Mouse (Mus musculus) forebrain, embryonic 11.5 days (tissue): ENCODE data around the gene Omp. TPM values are rescaled to one million over a fixed set of nuclear protein-coding genes. Genes with fewer than 3 reads are reported as not detected.

Source experiments
- ATAC-seq: fragments of 200-750 bp; cut with Nextera tagmentation; replicated peaks from 2 replicates; pipeline ENCODE4 v1.8.0; 2017; ENCODE audit warnings: moderate TSS enrichment; ENCODE audit not compliant: low FRiP score
- DNase-seq: peaks from one replicate; pipeline ENCODE4 v3.0.0-alpha.2; 2017; ENCODE audit warnings: low spot score
- H3K27ac ChIP-seq: fragments of 300-500 bp; sonication (generic); 2 replicates; pipeline ENCODE4 v1.5.1; 2014; ENCODE audit warnings: low read depth, low read length
- H3K27me3 ChIP-seq: fragments of 300-500 bp; sonication (generic); 2 replicates; pipeline ENCODE4 v1.6.1; 2014; ENCODE audit warnings: mild to moderate bottlenecking, low read length, mixed read lengths; ENCODE audit not compliant: control insufficient read depth, insufficient read depth
- H3K36me3 ChIP-seq: fragments of 300-500 bp; sonication (generic); 2 replicates; pipeline ENCODE4 v1.6.1; 2014; ENCODE audit warnings: mild to moderate bottlenecking, low read length, moderate library complexity, mixed read lengths; ENCODE audit not compliant: control insufficient read depth, insufficient read depth
- H3K4me1 ChIP-seq: fragments of 300-500 bp; sonication (generic); replicated peaks from 2 replicates; pipeline ENCODE4 v1.6.1; 2014; ENCODE audit warnings: low read length, mixed read lengths; ENCODE audit not compliant: control insufficient read depth, insufficient read depth
- H3K4me2 ChIP-seq: fragments of 300-500 bp; sonication (generic); 2 replicates; pipeline ENCODE4 v1.6.1; 2014; ENCODE audit warnings: low read depth, mild to moderate bottlenecking, low read length, moderate library complexity, mixed read lengths; ENCODE audit not compliant: severe bottlenecking
- H3K4me3 ChIP-seq: fragments of 300-500 bp; sonication (generic); 2 replicates; pipeline ENCODE4 v1.5.1; 2014; ENCODE audit warnings: low read depth, low read length
- H3K9ac ChIP-seq: fragments of 300-500 bp; sonication (generic); 2 replicates; pipeline ENCODE4 v1.6.1; 2014; ENCODE audit warnings: low read length
- H3K9me3 ChIP-seq: fragments of 300-500 bp; sonication (generic); 2 replicates; pipeline ENCODE4 v1.6.1; 2016; ENCODE audit warnings: low read length, mixed read lengths; ENCODE audit not compliant: control insufficient read depth
- WGBS: fragments of 180-500 bp; shearing (Covaris S2); extraction: QIAGEN DNeasy Blood & Tissue Kit; methylation state at CpG from one replicate; pipeline ENCODE4 v1.1.7; 2014; 5-methylcytosine and 5-hydroxymethylcytosine counted together
- polyA plus RNA-seq: library from polyadenylated mRNA; unstranded; fragments of >200 nt; fragmentation: Nextera tagmentation; extraction: Ambion mirVana; gene quantifications from 2 replicates; pipeline ENCODE4 v1.2.1, GENCODE M21; 2014

Omp gene
- polyA plus RNA-seq, 1 experiment from 2014 or later: not detected

GRCm38 (mm10) chr7:98140597-98140996 is 4.7 kb downstream of the Omp start:
- Histone ChIP-seq H3K4me3 (no peak overlapping the region), H3K4me2 (no peak overlapping the region), H3K9me3 (no peaks in the 10 kb centered on the region), H3K9ac (no peak overlapping the region), H3K36me3 (no peaks in the 10 kb centered on the region), H3K27ac (no peak overlapping the region), H3K4me1 (no peaks in the 10 kb centered on the region), H3K27me3 (no peaks in the 10 kb centered on the region)
- DNase-seq (no peak), ATAC-seq (no peak)
- WGBS: 60% methylated on average over 2 of the region's 2 CpGs

GRCm38 (mm10) chr7:98139216-98139615 is 6.1 kb downstream of the Omp start:
- no peaks in the 10 kb centered on the region for H3K27me3 ChIP-seq
- no peaks in the 10 kb centered on the region for H3K9me3 ChIP-seq
- H3K36me3 ChIP-seq: no peaks in the 10 kb centered on the region
- 15% methylated on average over 9 of the region's 9 CpGs for WGBS
- no peak overlapping the region for H3K4me3 ChIP-seq
- no peak overlapping the region for H3K9ac ChIP-seq
- no peak overlapping the region for H3K27ac ChIP-seq
- no peak overlapping the region for H3K4me2 ChIP-seq
- DNase-seq (no peak), ATAC-seq (no peak)
- no peaks in the 10 kb centered on the region for H3K4me1 ChIP-seq

GRCm38 (mm10) chr7:98137995-98138394 is 7.3 kb downstream of the Omp start:
- Histone ChIP-seq H3K27ac (no peak overlapping the region), H3K9me3 (no peaks in the 10 kb centered on the region), H3K36me3 (no peaks in the 10 kb centered on the region), H3K4me2 (no peak overlapping the region), H3K9ac (no peak overlapping the region), H3K27me3 (no peaks in the 10 kb centered on the region), H3K4me1 (no peaks in the 10 kb centered on the region), H3K4me3 (no peak overlapping the region)
- DNase-seq (no peak), ATAC-seq (no peak)
- 85% methylated on average over 2 of the region's 2 CpGs for WGBS

- Histone ChIP-seq H3K27ac (no peak overlapping the region), H3K9me3 (no peaks in the 10 kb centered on the region), H3K4me3 (no peak overlapping the region), H3K36me3 (no peaks in the 10 kb centered on the region), H3K4me2 (no peak overlapping the region), H3K27me3 (no peaks in the 10 kb centered on the region), H3K9ac (no peak overlapping the region), H3K4me1 (no peaks in the 10 kb centered on the region)
- WGBS: 52% methylated on average over 3 of the region's 3 CpGs
- ATAC-seq (no peak), DNase-seq (no peak)
Measured at GRCm38 (mm10) chr7:98137583-98137982, 7.7 kb downstream of the Omp start.

GRCm38 (mm10) chr7:98131751-98132150 is 13.6 kb downstream of the Omp start:
- no peaks in the 10 kb centered on the region for H3K27me3 ChIP-seq
- no peak overlapping the region for H3K4me3 ChIP-seq
- no peak overlapping the region for H3K9ac ChIP-seq
- H3K36me3 ChIP-seq: no peaks in the 10 kb centered on the region
- no peak overlapping the region for H3K4me2 ChIP-seq
- ATAC-seq: no peak
- WGBS: 93% methylated on average over 8 of the region's 8 CpGs
- H3K27ac ChIP-seq: no peak overlapping the region
- no peak for DNase-seq
- no peaks in the 10 kb centered on the region for H3K9me3 ChIP-seq
- no peaks in the 10 kb centered on the region for H3K4me1 ChIP-seq

- H3K9me3 ChIP-seq: no peaks in the 10 kb centered on the region
- H3K4me1 ChIP-seq: no peaks in the 10 kb centered on the region
- WGBS: 44% methylated on average over 5 of the region's 5 CpGs
- H3K4me3 ChIP-seq: no peak overlapping the region
- no peaks in the 10 kb centered on the region for H3K36me3 ChIP-seq
- no peak overlapping the region for H3K4me2 ChIP-seq
- H3K9ac ChIP-seq: no peak overlapping the region
- no peak overlapping the region for H3K27ac ChIP-seq
- ATAC-seq (no peak), DNase-seq (no peak)
- H3K27me3 ChIP-seq: no peaks in the 10 kb centered on the region
Measured at GRCm38 (mm10) chr7:98125473-98125872, 19.8 kb downstream of the Omp start.

GRCm38 (mm10) chr7:98124701-98125100 is 20.6 kb downstream of the Omp start:
- H3K4me2 ChIP-seq: no peak overlapping the region
- ATAC-seq (no peak), DNase-seq (no peak)
- no peak overlapping the region for H3K9ac ChIP-seq
- no peaks in the 10 kb centered on the region for H3K4me1 ChIP-seq
- H3K4me3 ChIP-seq: no peak overlapping the region
- H3K36me3 ChIP-seq: no peaks in the 10 kb centered on the region
- WGBS: 70% methylated on average over 5 of the region's 5 CpGs
- no peaks in the 10 kb centered on the region for H3K9me3 ChIP-seq
- H3K27me3 ChIP-seq: no peaks in the 10 kb centered on the region
- no peak overlapping the region for H3K27ac ChIP-seq

- Histone ChIP-seq H3K4me3 (no peak overlapping the region), H3K9ac (no peak overlapping the region), H3K4me2 (no peak overlapping the region), H3K4me1 (no peaks in the 10 kb centered on the region), H3K9me3 (no peaks in the 10 kb centered on the region), H3K27ac (no peak overlapping the region), H3K36me3 (no peaks in the 10 kb centered on the region), H3K27me3 (no peaks in the 10 kb centered on the region)
- ATAC-seq (no peak), DNase-seq (no peak)
- 86% methylated on average over 8 of the region's 8 CpGs for WGBS
Measured at GRCm38 (mm10) chr7:98121673-98122072, 23.6 kb downstream of the Omp start.

GRCm38 (mm10) chr7:98121241-98121640 is 24.1 kb downstream of the Omp start:
- no peak overlapping the region for H3K4me2 ChIP-seq
- H3K27ac ChIP-seq: no peak overlapping the region
- no peaks in the 10 kb centered on the region for H3K36me3 ChIP-seq
- H3K9ac ChIP-seq: no peak overlapping the region
- WGBS: 87% methylated on average over 3 of the region's 3 CpGs
- H3K4me3 ChIP-seq: no peak overlapping the region
- ATAC-seq (no peak), DNase-seq (no peak)
- H3K9me3 ChIP-seq: no peaks in the 10 kb centered on the region
- no peaks in the 10 kb centered on the region for H3K4me1 ChIP-seq
- no peaks in the 10 kb centered on the region for H3K27me3 ChIP-seq
